Mouse (Mus musculus) brain, adult 2 months (tissue): ENCODE measurements around the gene Ttc24.
A peak's percentile ranks its signal among the peaks of the same experiment; 100 is the strongest.

Source experiments
- DNase-seq: peaks from one replicate; pipeline ENCODE4 v3.0.0; 2011; ENCODE audit warnings: low read depth, low spot score

Gene Ttc24

GRCm38 (mm10) chr3:88078204-88078603 lies at the start of gene Ttc24:
Gene Ttc24, minus strand, starts transcription at chr3:88078304.
- no peak for DNase-seq

- DNase-seq, result no peak
Observed at GRCm38 (mm10) chr3:88127636-88128035, 49.5 kb upstream of the Ttc24 start.

GRCm38 (mm10) chr3:88126181-88126580 lies 48.1 kb upstream of the Ttc24 start:
- no peak for DNase-seq

GRCm38 (mm10) chr3:88125195-88125594 lies 47.1 kb upstream of the Ttc24 start:
- no peak for DNase-seq

- peak; percentile 43 for DNase-seq
Observed at GRCm38 (mm10) chr3:88121164-88122131, 43.3 kb upstream of the Ttc24 start.

- no peak for DNase-seq
Observed at GRCm38 (mm10) chr3:88120117-88120651, 42.1 kb upstream of the Ttc24 start.

- no peak for DNase-seq
Observed at GRCm38 (mm10) chr3:88114396-88114795, 36.3 kb upstream of the Ttc24 start.

GRCm38 (mm10) chr3:88109126-88109525 lies 31.0 kb upstream of the Ttc24 start:
- no peak for DNase-seq

GRCm38 (mm10) chr3:88106126-88106525 lies 28.0 kb upstream of the Ttc24 start:
- DNase-seq, result no peak

GRCm38 (mm10) chr3:88102611-88103010 lies 24.5 kb upstream of the Ttc24 start:
- DNase-seq, result peak; percentile 39

- no peak for DNase-seq
Observed at GRCm38 (mm10) chr3:88102196-88102595, 24.1 kb upstream of the Ttc24 start.

- no peak for DNase-seq
Observed at GRCm38 (mm10) chr3:88101736-88102135, 23.6 kb upstream of the Ttc24 start.

GRCm38 (mm10) chr3:88100251-88100650 lies 22.1 kb upstream of the Ttc24 start:
- DNase-seq, result peak; percentile 12

GRCm38 (mm10) chr3:88097666-88098065 lies 19.6 kb upstream of the Ttc24 start:
- DNase-seq, result peak; percentile 54

GRCm38 (mm10) chr3:88094126-88094525 lies 16.0 kb upstream of the Ttc24 start:
- no peak for DNase-seq

- DNase-seq, result peak; percentile 25
Observed at GRCm38 (mm10) chr3:88090616-88091015, 12.5 kb upstream of the Ttc24 start.

- DNase-seq, result no peak
Observed at GRCm38 (mm10) chr3:88090106-88090505, 12.0 kb upstream of the Ttc24 start.

- peak; percentile 56 for DNase-seq
Observed at GRCm38 (mm10) chr3:88087688-88088087, 9.6 kb upstream of the Ttc24 start.

GRCm38 (mm10) chr3:88085459-88085858 lies 7.4 kb upstream of the Ttc24 start:
- DNase-seq, result no peak

GRCm38 (mm10) chr3:88084001-88084400 lies 5.9 kb upstream of the Ttc24 start:
- DNase-seq, result no peak

GRCm38 (mm10) chr3:88082663-88083062 lies 4.6 kb upstream of the Ttc24 start:
- DNase-seq, result no peak

GRCm38 (mm10) chr3:88082224-88082618 lies 4.1 kb upstream of the Ttc24 start:
- DNase-seq, result no peak
